Mouse (Mus musculus): ENCODE data around the gene Arhgef16. TPM values are rescaled to one million over a fixed set of nuclear protein-coding genes. Genes with fewer than 3 reads are reported as not detected.

Arhgef16 gene
- polyA plus RNA-seq, 1 experiment, result 1.1 TPM

GRCm38 (mm10) chr4:154294262-154294731 lies 7.2 kb downstream of the Arhgef16 start:
- 84% methylated on average over 8 of the region's 8 CpGs for WGBS
- no peak for DNase-seq (ENCODE audit: low read depth in 1 of 2, low spot score in 2 of 2)
- Histone ChIP-seq H3K36me3 (ENCODE audit: control insufficient read depth, insufficient read depth, low read length) (no peaks in the 10 kb centered on the region), H3K4me1 (ENCODE audit: control insufficient read depth, insufficient read depth, insufficient read length) (no peaks in the 10 kb centered on the region), H3K27ac (ENCODE audit: insufficient read depth, low read length) (no peak overlapping the region), H3K27me3 (ENCODE audit: control insufficient read depth, insufficient read depth, low read length) (no peaks in the 10 kb centered on the region), H3K4me3 (ENCODE audit: extremely low read depth, insufficient read depth, insufficient read length) (no peak overlapping the region)
- TF ChIP-seq POLR2A (IDR thresholded peaks at IDR 0.05; ENCODE audit: low read depth, low read length) (no peak), CTCF (IDR thresholded peaks at IDR 0.05; ENCODE audit: extremely low read depth, insufficient read depth, insufficient read length, insufficient replicate concordance) (no peak)

GRCm38 (mm10) chr4:154293735-154294201 lies 7.7 kb downstream of the Arhgef16 start:
- no peak overlapping the region for H3K27ac ChIP-seq (ENCODE audit: insufficient read depth, low read length)

DNA sequence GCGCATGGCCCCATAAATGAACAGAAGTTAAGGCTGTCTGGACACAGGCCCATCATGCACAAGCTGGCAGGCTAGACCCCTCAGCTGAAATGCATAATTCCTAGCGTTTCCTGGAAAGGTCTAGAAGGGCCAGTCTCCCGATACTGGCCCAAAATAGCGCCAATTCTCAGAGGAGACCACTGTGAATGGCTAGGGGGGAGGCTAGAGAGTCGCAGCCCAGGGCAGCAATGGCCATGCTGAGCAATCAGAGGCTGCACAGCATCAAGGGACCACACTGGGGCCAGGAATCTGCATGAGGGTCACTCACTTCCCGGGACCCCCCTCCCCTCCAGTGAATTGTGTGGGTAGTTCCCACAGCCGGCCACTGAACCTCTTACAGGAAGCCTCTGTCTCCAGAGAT lies 17.8 kb downstream of the Arhgef16 start:
- H3K4me1 ChIP-seq (ENCODE audit: control insufficient read depth, insufficient read depth, insufficient read length), result no peaks in the 10 kb centered on the region
- H3K36me3 ChIP-seq (ENCODE audit: control insufficient read depth, insufficient read depth, low read length), result no peaks in the 10 kb centered on the region
- 65% methylated on average over 7 of the region's 7 CpGs for WGBS
- no peak for TF ChIP-seq POLR2A (IDR thresholded peaks at IDR 0.05; ENCODE audit: low read depth, low read length)
- TF ChIP-seq CTCF (IDR thresholded peaks at IDR 0.05; ENCODE audit: extremely low read depth, insufficient read depth, insufficient read length, insufficient replicate concordance), result no peak
- no peaks in the 10 kb centered on the region for H3K27me3 ChIP-seq (ENCODE audit: control insufficient read depth, insufficient read depth, low read length)
- no peak for DNase-seq (ENCODE audit: low read depth in 1 of 2, low spot score in 2 of 2)
- H3K4me3 ChIP-seq (ENCODE audit: extremely low read depth, insufficient read depth, insufficient read length), result no peak overlapping the region
- no peak overlapping the region for H3K27ac ChIP-seq (ENCODE audit: insufficient read depth, low read length)

More at GRCm38 (mm10) chr4:154293735-154294201, 7.7 kb downstream of the Arhgef16 start:
- Histone ChIP-seq H3K27me3 (ENCODE audit: control insufficient read depth, insufficient read depth, low read length) (no peaks in the 10 kb centered on the region), H3K36me3 (ENCODE audit: control insufficient read depth, insufficient read depth, low read length) (no peaks in the 10 kb centered on the region), H3K4me3 (ENCODE audit: extremely low read depth, insufficient read depth, insufficient read length) (no peak overlapping the region), H3K4me1 (ENCODE audit: control insufficient read depth, insufficient read depth, insufficient read length) (no peaks in the 10 kb centered on the region)
- WGBS, result 80% methylated on average over 4 of the region's 4 CpGs
- TF ChIP-seq CTCF (IDR thresholded peaks at IDR 0.05; ENCODE audit: extremely low read depth, insufficient read depth, insufficient read length, insufficient replicate concordance), result no peak
- no peak for TF ChIP-seq POLR2A (IDR thresholded peaks at IDR 0.05; ENCODE audit: low read depth, low read length)
- no peak for DNase-seq (ENCODE audit: low read depth in 1 of 2, low spot score in 2 of 2)

DNA sequence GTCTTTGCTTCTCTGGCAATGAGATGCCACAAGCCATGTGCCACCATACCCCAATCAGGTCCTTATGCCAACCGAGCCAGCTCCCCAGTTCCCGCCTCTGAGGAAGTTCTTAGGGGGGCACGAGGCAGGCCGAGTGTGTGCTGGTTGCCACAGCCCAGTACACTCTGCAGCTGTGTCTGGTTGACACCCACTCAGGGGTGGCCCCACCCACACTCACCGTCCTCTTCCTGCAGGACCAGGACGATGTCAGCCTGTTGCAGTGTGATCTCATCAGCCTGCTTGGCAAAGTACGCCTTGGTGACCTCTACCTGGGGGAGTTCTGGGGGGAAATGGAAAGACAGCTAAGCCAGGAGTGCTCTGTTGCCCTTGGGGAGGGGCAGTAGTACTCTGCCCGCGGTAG lies 22.0 kb downstream of the Arhgef16 start:
- TF ChIP-seq CTCF (IDR thresholded peaks at IDR 0.05; ENCODE audit: extremely low read depth, insufficient read depth, insufficient read length, insufficient replicate concordance) (no peak), POLR2A (IDR thresholded peaks at IDR 0.05; ENCODE audit: low read depth, low read length) (no peak)
- Histone ChIP-seq H3K4me3 (ENCODE audit: extremely low read depth, insufficient read depth, insufficient read length) (no peak overlapping the region), H3K36me3 (ENCODE audit: control insufficient read depth, insufficient read depth, low read length) (no peaks in the 10 kb centered on the region), H3K27me3 (ENCODE audit: control insufficient read depth, insufficient read depth, low read length) (no peaks in the 10 kb centered on the region), H3K4me1 (ENCODE audit: control insufficient read depth, insufficient read depth, insufficient read length) (no peaks in the 10 kb centered on the region), H3K27ac (ENCODE audit: insufficient read depth, low read length) (no peak overlapping the region)
- DNase-seq (ENCODE audit: low read depth in 1 of 2, low spot score in 2 of 2), result no peak
- WGBS, result 44% methylated on average over 9 of the region's 9 CpGs

DNA sequence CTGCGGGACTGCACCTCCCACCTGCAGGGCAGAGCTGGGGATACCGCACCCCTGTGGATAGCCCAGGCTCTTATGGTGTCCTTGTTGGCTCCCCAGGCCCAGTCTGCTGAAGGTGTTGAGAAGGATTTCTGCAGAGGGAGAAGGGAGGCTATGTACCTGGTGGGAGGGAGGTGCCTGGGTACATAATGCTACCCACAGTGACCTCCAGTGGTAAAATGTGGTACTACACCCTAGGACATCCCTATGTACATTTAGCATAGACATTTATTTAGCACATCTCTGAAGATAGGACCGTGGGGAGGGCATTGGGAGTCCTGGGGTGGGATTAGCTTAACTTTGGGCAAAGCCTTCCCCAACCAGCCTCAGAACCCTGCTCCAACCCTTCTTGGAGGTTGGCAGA lies 28.5 kb downstream of the Arhgef16 start:
- no peak for DNase-seq (ENCODE audit: low read depth in 1 of 2, low spot score in 2 of 2)
- Histone ChIP-seq H3K36me3 (ENCODE audit: control insufficient read depth, insufficient read depth, low read length) (no peaks in the 10 kb centered on the region), H3K4me1 (ENCODE audit: control insufficient read depth, insufficient read depth, insufficient read length) (no peaks in the 10 kb centered on the region), H3K4me3 (ENCODE audit: extremely low read depth, insufficient read depth, insufficient read length) (no peak overlapping the region), H3K27me3 (ENCODE audit: control insufficient read depth, insufficient read depth, low read length) (no peaks in the 10 kb centered on the region), H3K27ac (ENCODE audit: insufficient read depth, low read length) (no peak overlapping the region)
- 74% methylated on average over 3 of the region's 3 CpGs for WGBS
- TF ChIP-seq POLR2A (IDR thresholded peaks at IDR 0.05; ENCODE audit: low read depth, low read length) (no peak), CTCF (IDR thresholded peaks at IDR 0.05; ENCODE audit: extremely low read depth, insufficient read depth, insufficient read length, insufficient replicate concordance) (0 out of 2 replicates have a peak, but pooled peaks have one; percentile 6)

DNA sequence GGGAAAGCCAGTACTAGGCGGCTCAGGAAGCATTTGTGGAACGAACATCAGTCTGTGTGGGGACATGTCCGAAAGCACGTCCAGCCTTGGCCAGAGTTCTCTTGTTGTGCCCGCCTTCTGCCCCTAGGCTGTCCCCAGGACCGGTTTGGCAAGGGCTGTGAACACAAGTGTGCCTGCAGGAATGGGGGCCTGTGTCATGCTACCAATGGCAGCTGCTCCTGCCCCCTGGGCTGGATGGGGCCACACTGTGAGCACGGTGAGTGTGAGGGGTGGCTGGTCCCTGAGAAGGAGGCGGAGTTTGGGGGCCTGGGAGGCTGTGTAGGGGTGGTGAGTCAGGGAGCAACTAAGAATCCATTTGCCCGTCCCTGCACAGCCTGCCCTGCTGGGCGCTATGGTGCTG lies 32.0 kb downstream of the Arhgef16 start:
- Histone ChIP-seq H3K27ac (ENCODE audit: insufficient read depth, low read length) (no peak overlapping the region), H3K27me3 (ENCODE audit: control insufficient read depth, insufficient read depth, low read length) (no peaks in the 10 kb centered on the region), H3K4me3 (ENCODE audit: extremely low read depth, insufficient read depth, insufficient read length) (no peak overlapping the region), H3K4me1 (ENCODE audit: control insufficient read depth, insufficient read depth, insufficient read length) (no peaks in the 10 kb centered on the region), H3K36me3 (ENCODE audit: control insufficient read depth, insufficient read depth, low read length) (no peaks in the 10 kb centered on the region)
- no peak for DNase-seq (ENCODE audit: low read depth in 1 of 2, low spot score in 2 of 2)
- 75% methylated on average over 10 of the region's 10 CpGs for WGBS
- TF ChIP-seq POLR2A (IDR thresholded peaks at IDR 0.05; ENCODE audit: low read depth, low read length) (no peak), CTCF (IDR thresholded peaks at IDR 0.05; ENCODE audit: extremely low read depth, insufficient read depth, insufficient read length, insufficient replicate concordance) (no peak)

GRCm38 (mm10) chr4:154267511-154267910 lies 34.0 kb downstream of the Arhgef16 start:
- Histone ChIP-seq H3K27ac (ENCODE audit: insufficient read depth, low read length) (no peak overlapping the region), H3K27me3 (ENCODE audit: control insufficient read depth, insufficient read depth, low read length) (no peaks in the 10 kb centered on the region), H3K36me3 (ENCODE audit: control insufficient read depth, insufficient read depth, low read length) (no peaks in the 10 kb centered on the region), H3K4me3 (ENCODE audit: extremely low read depth, insufficient read depth, insufficient read length) (no peak overlapping the region), H3K4me1 (ENCODE audit: control insufficient read depth, insufficient read depth, insufficient read length) (no peaks in the 10 kb centered on the region)
- WGBS, result 83% methylated on average over 6 of the region's 6 CpGs
- no peak for TF ChIP-seq POLR2A (IDR thresholded peaks at IDR 0.05; ENCODE audit: low read depth, low read length)
- TF ChIP-seq CTCF (IDR thresholded peaks at IDR 0.05; ENCODE audit: extremely low read depth, insufficient read depth, insufficient read length, insufficient replicate concordance), result no peak
- DNase-seq (ENCODE audit: low read depth in 1 of 2, low spot score in 2 of 2), result no peak

All from spleen, adult 2 months (tissue).